Comparison of ENCODE assay signal across 7 mouse cellular contexts in genomic region chr6:48627511-48627924, GRCm38 (mm10). TPM values are rescaled to one million over a fixed set of nuclear protein-coding genes. Genes with fewer than 3 reads are reported as not detected.
DNase-seq lines count a peak whose midpoint lies in the region; ATAC-seq and TF ChIP-seq lines count a peak whose summit lies in the region.

No protein-coding gene starts in this region.

- H3K4me3 ChIP-seq in spleen, adult 2 months (ENCODE audit: extremely low read depth, insufficient read depth, insufficient read length): peak overlapping the region; percentile 51; the same call in 1 of the 2 replicates
- peak overlapping the region; percentile 48 for H3K4me3 ChIP-seq in heart, postnatal 0 days (ENCODE audit: low read depth, low read length)
- H3K4me3 ChIP-seq in limb, embryonic 11.5 days (ENCODE audit: low read depth, low read length): peak overlapping the region; percentile 46
- H3K4me3 ChIP-seq in stomach, embryonic 16.5 days (replicated peaks; ENCODE audit: low read length): peak overlapping the region; percentile 51

- no peak for DNase-seq in spleen, adult 2 months (ENCODE audit: low read depth in 1 of 2, low spot score in 2 of 2)
- DNase-seq in spleen, postnatal 14 days (ENCODE audit: low spot score in 2 of 2): no peak
- no peak for DNase-seq in heart, postnatal 0 days (ENCODE audit: low spot score)
- no peak for DNase-seq in limb, embryonic 11.5 days (ENCODE audit: low spot score)
- DNase-seq in gastrocnemius, postnatal 4 days (ENCODE audit: low spot score in 2 of 2): no peak

- H3K27ac ChIP-seq in spleen, adult 2 months (ENCODE audit: insufficient read depth, low read length): no peak overlapping the region
- no peak overlapping the region for H3K27ac ChIP-seq in heart, postnatal 0 days (ENCODE audit: low read depth)
- no peak overlapping the region for H3K27ac ChIP-seq in limb, embryonic 11.5 days (replicated peaks; ENCODE audit: low read depth, low read length)
- H3K27ac ChIP-seq in stomach, embryonic 16.5 days (ENCODE audit: low read length): no peak overlapping the region

- TF ChIP-seq CTCF in spleen, adult 2 months (IDR thresholded peaks at IDR 0.05; ENCODE audit: extremely low read depth, insufficient read depth, insufficient read length, insufficient replicate concordance): no peak
- no peak for TF ChIP-seq CTCF in heart, postnatal 0 days (IDR thresholded peaks at IDR 0.05; ENCODE audit: low read depth)

- TF ChIP-seq POLR2A in spleen, adult 2 months (IDR thresholded peaks at IDR 0.05; ENCODE audit: low read depth, low read length): no peak

- H3K9me3 ChIP-seq in heart, postnatal 0 days (replicated peaks; ENCODE audit: control insufficient read depth, low read length): no peaks in the 10 kb centered on the region
- no peaks in the 10 kb centered on the region for H3K9me3 ChIP-seq in limb, embryonic 11.5 days (ENCODE audit: control insufficient read depth, low read length)
- no peaks in the 10 kb centered on the region for H3K9me3 ChIP-seq in stomach, embryonic 16.5 days (replicated peaks; ENCODE audit: control insufficient read depth, low read length)

- ATAC-seq in heart, postnatal 0 days (ENCODE audit: insufficient read depth, low read depth): no peak
- no peak for ATAC-seq in limb, embryonic 11.5 days (ENCODE audit: insufficient number of reproducible peaks, low FRiP score, low TSS enrichment, low read depth)
- ATAC-seq in stomach, embryonic 16.5 days (ENCODE audit: insufficient read depth, low FRiP score): no peak
- ATAC-seq in megakaryocyte-erythroid progenitor cell, adult 5-6 weeks (replicated peaks; ENCODE audit: low FRiP score, low TSS enrichment, poor library complexity, severe bottlenecking): no peak

- peak overlapping the region; percentile 34; the same call in 1 of the 2 replicates for H3K9ac ChIP-seq in heart, postnatal 0 days (replicated peaks; ENCODE audit: low read depth, low read length)
- peak overlapping the region; percentile 47; the same call in 1 of the 2 replicates for H3K9ac ChIP-seq in limb, embryonic 11.5 days (ENCODE audit: low read length)
- H3K9ac ChIP-seq in stomach, embryonic 16.5 days (ENCODE audit: low read length): peak overlapping the region; percentile 64

- TF ChIP-seq EP300 in heart, postnatal 0 days (IDR thresholded peaks at IDR 0.05; ENCODE audit: low read depth): no peak

- WGBS in spleen, adult 2 months: 22% methylated on average over 7 of the region's 7 CpGs
- WGBS in heart, postnatal 0 days: 13% methylated on average over 7 of the region's 7 CpGs
- 3% methylated on average over 7 of the region's 7 CpGs for WGBS in limb, embryonic 11.5 days
- 4% methylated on average over 7 of the region's 7 CpGs for WGBS in stomach, embryonic 16.5 days

- peaks cover 12% of the 10 kb centered on the region for H3K4me1 ChIP-seq in spleen, adult 2 months (ENCODE audit: control insufficient read depth, insufficient read depth, insufficient read length)
- H3K4me1 ChIP-seq in heart, postnatal 0 days (ENCODE audit: control insufficient read depth, insufficient read depth): peaks cover 20% of the 10 kb centered on the region
- H3K4me1 ChIP-seq in limb, embryonic 11.5 days (ENCODE audit: control insufficient read depth, insufficient read depth, low read length): peaks cover 5% of the 10 kb centered on the region
- peaks cover 11% of the 10 kb centered on the region for H3K4me1 ChIP-seq in stomach, embryonic 16.5 days (ENCODE audit: control insufficient read depth, insufficient read depth, low read length)

- peaks cover 6% of the 10 kb centered on the region for H3K27me3 ChIP-seq in spleen, adult 2 months (ENCODE audit: control insufficient read depth, insufficient read depth, low read length)
- peaks cover 15% of the 10 kb centered on the region for H3K27me3 ChIP-seq in heart, postnatal 0 days (ENCODE audit: control insufficient read depth, insufficient read depth, low read length)
- peaks cover 26% of the 10 kb centered on the region for H3K27me3 ChIP-seq in limb, embryonic 11.5 days (ENCODE audit: control insufficient read depth, insufficient read depth, low read length)
- peaks cover 40% of the 10 kb centered on the region for H3K27me3 ChIP-seq in stomach, embryonic 16.5 days (ENCODE audit: control insufficient read depth, insufficient read depth, low read length)

- no peaks in the 10 kb centered on the region for H3K36me3 ChIP-seq in spleen, adult 2 months (ENCODE audit: control insufficient read depth, insufficient read depth, low read length)
- H3K36me3 ChIP-seq in heart, postnatal 0 days (replicated peaks; ENCODE audit: control insufficient read depth, insufficient read depth, low read length): no peaks in the 10 kb centered on the region
- no peaks in the 10 kb centered on the region for H3K36me3 ChIP-seq in limb, embryonic 11.5 days (ENCODE audit: control insufficient read depth, insufficient read depth, low read length)
- H3K36me3 ChIP-seq in stomach, embryonic 16.5 days (ENCODE audit: control insufficient read depth, insufficient read depth, low read length): no peaks in the 10 kb centered on the region

- peak overlapping the region; percentile 76 for H3K4me2 ChIP-seq in heart, postnatal 0 days (ENCODE audit: low read depth, low read length)
- peak overlapping the region; percentile 77 for H3K4me2 ChIP-seq in limb, embryonic 11.5 days (ENCODE audit: low read depth, severe bottlenecking)
- peak overlapping the region; percentile 96 for H3K4me2 ChIP-seq in stomach, embryonic 16.5 days (ENCODE audit: low read depth, low read length)

RNA-seq across cellular contexts. Expression of gene AI854703, which starts 1.0 kb away (rescaled TPM):
- 0.70 and 0.77 TPM in 2 replicates for polyA plus RNA-seq in spleen, adult 2 months (2012; rRNA removed)
- 0.38 TPM in 1 of 2 replicates, not detected in the other for total RNA-seq in heart, postnatal 0 days (2014; rRNA removed; ENCODE audit: low replicate concordance)
- polyA plus RNA-seq in heart, postnatal 0 days (2015; fragmentation: Nextera tagmentation; extraction: Ambion mirVana): 0.73 and 0.87 TPM in 2 replicates
- polyA plus RNA-seq in limb, embryonic 11.5 days (2014; fragmentation: Nextera tagmentation; extraction: Ambion mirVana): 0.71 and 0.83 TPM in 2 replicates
- 1.1 and 1.3 TPM in 2 replicates for polyA plus RNA-seq in stomach, embryonic 16.5 days (2015; fragmentation: Nextera tagmentation; extraction: Ambion mirVana)
- under 1 TPM; 0.34 to 0.37 TPM for total RNA-seq in gastrocnemius, postnatal 4 days (2021)
- total RNA-seq in megakaryocyte-erythroid progenitor cell, adult 5-6 weeks (2014; fragmentation: Nextera tagmentation): 1.9 and 4.2 TPM in 2 replicates
- total RNA-seq in megakaryocyte-erythroid progenitor cell, adult 5-6 weeks (2017): 1.4 and 3.0 TPM in 2 replicates

RNA-seq across cellular contexts. Expression of gene Gimap8, which starts 19.5 kb away (rescaled TPM):
- 20.1 and 22.2 TPM in 2 replicates for polyA plus RNA-seq in spleen, adult 2 months (2012; rRNA removed)
- total RNA-seq in heart, postnatal 0 days (2014; rRNA removed; ENCODE audit: low replicate concordance): 0.15 and 3.2 TPM in 2 replicates
- 2.6 and 2.7 TPM in 2 replicates for polyA plus RNA-seq in heart, postnatal 0 days (2015; fragmentation: Nextera tagmentation; extraction: Ambion mirVana)
- 0.24 and 0.48 TPM in 2 replicates for polyA plus RNA-seq in limb, embryonic 11.5 days (2014; fragmentation: Nextera tagmentation; extraction: Ambion mirVana)
- polyA plus RNA-seq in stomach, embryonic 16.5 days (2015; fragmentation: Nextera tagmentation; extraction: Ambion mirVana): 1.6 and 1.8 TPM in 2 replicates
- 1 to 10 TPM; 5.0 to 7.3 TPM for total RNA-seq in gastrocnemius, postnatal 4 days (2021)
- total RNA-seq in megakaryocyte-erythroid progenitor cell, adult 5-6 weeks (2014; fragmentation: Nextera tagmentation): 7.1 and 7.8 TPM in 2 replicates
- 1.4 and 8.0 TPM in 2 replicates for total RNA-seq in megakaryocyte-erythroid progenitor cell, adult 5-6 weeks (2017)

RNA-seq across cellular contexts. Expression of gene Zfp775, which starts 25.7 kb away (rescaled TPM):
- polyA plus RNA-seq in spleen, adult 2 months (2012; rRNA removed): 3.6 and 5.3 TPM in 2 replicates
- 4.0 and 5.1 TPM in 2 replicates for total RNA-seq in heart, postnatal 0 days (2014; rRNA removed; ENCODE audit: low replicate concordance)
- 5.7 and 7.6 TPM in 2 replicates for polyA plus RNA-seq in heart, postnatal 0 days (2015; fragmentation: Nextera tagmentation; extraction: Ambion mirVana)
- 9.8 and 9.9 TPM in 2 replicates for polyA plus RNA-seq in limb, embryonic 11.5 days (2014; fragmentation: Nextera tagmentation; extraction: Ambion mirVana)
- polyA plus RNA-seq in stomach, embryonic 16.5 days (2015; fragmentation: Nextera tagmentation; extraction: Ambion mirVana): 5.2 and 5.9 TPM in 2 replicates
- 1 to 10 TPM; 6.7 to 6.8 TPM for total RNA-seq in gastrocnemius, postnatal 4 days (2021)
- 1.7 and 1.9 TPM in 2 replicates for total RNA-seq in megakaryocyte-erythroid progenitor cell, adult 5-6 weeks (2014; fragmentation: Nextera tagmentation)
- total RNA-seq in megakaryocyte-erythroid progenitor cell, adult 5-6 weeks (2017): 2.0 and 3.0 TPM in 2 replicates

RNA-seq across cellular contexts. Expression of gene Gm44965, which starts 33.8 kb away (rescaled TPM):
- not detected in 2 replicates for polyA plus RNA-seq in spleen, adult 2 months (2012; rRNA removed)
- not detected in 2 replicates for total RNA-seq in heart, postnatal 0 days (2014; rRNA removed; ENCODE audit: low replicate concordance)
- polyA plus RNA-seq in heart, postnatal 0 days (2015; fragmentation: Nextera tagmentation; extraction: Ambion mirVana): not detected in 2 replicates
- not detected in 2 replicates for polyA plus RNA-seq in limb, embryonic 11.5 days (2014; fragmentation: Nextera tagmentation; extraction: Ambion mirVana)
- 0.70 and 1.8 TPM in 2 replicates for polyA plus RNA-seq in stomach, embryonic 16.5 days (2015; fragmentation: Nextera tagmentation; extraction: Ambion mirVana)
- total RNA-seq in gastrocnemius, postnatal 4 days (2021): 1 to 10 TPM in 1 of 2 experiments, not detected in 1; 3.5 TPM
- total RNA-seq in megakaryocyte-erythroid progenitor cell, adult 5-6 weeks (2014; fragmentation: Nextera tagmentation): not detected in 2 replicates
- not detected in 2 replicates for total RNA-seq in megakaryocyte-erythroid progenitor cell, adult 5-6 weeks (2017)

RNA-seq across cellular contexts. Expression of gene Repin1, which starts 33.8 kb away (rescaled TPM):
- polyA plus RNA-seq in spleen, adult 2 months (2012; rRNA removed): 12.4 and 15.8 TPM in 2 replicates
- total RNA-seq in heart, postnatal 0 days (2014; rRNA removed; ENCODE audit: low replicate concordance): 49.7 and 50.3 TPM in 2 replicates
- polyA plus RNA-seq in heart, postnatal 0 days (2015; fragmentation: Nextera tagmentation; extraction: Ambion mirVana): 16.6 and 17.5 TPM in 2 replicates
- polyA plus RNA-seq in limb, embryonic 11.5 days (2014; fragmentation: Nextera tagmentation; extraction: Ambion mirVana): 42.8 and 46.1 TPM in 2 replicates
- 25.7 and 28.0 TPM in 2 replicates for polyA plus RNA-seq in stomach, embryonic 16.5 days (2015; fragmentation: Nextera tagmentation; extraction: Ambion mirVana)
- total RNA-seq in gastrocnemius, postnatal 4 days (2021): 10 to 100 TPM; 29.1 to 31.9 TPM
- 9.7 and 17.1 TPM in 2 replicates for total RNA-seq in megakaryocyte-erythroid progenitor cell, adult 5-6 weeks (2014; fragmentation: Nextera tagmentation)
- 9.8 and 14.7 TPM in 2 replicates for total RNA-seq in megakaryocyte-erythroid progenitor cell, adult 5-6 weeks (2017)
